Mouse (Mus musculus): ENCODE data around the gene Shisal2a.
A peak's percentile ranks its signal among the peaks of the same experiment; 100 is the strongest.

The Shisal2a gene

GRCm38 (mm10) chr4:108337817-108338216, 45.3 kb downstream of the Shisal2a start:
- DNase-seq (ENCODE audit: low read depth): no peak

GRCm38 (mm10) chr4:108336765-108337164, 46.4 kb downstream of the Shisal2a start:
- DNase-seq (ENCODE audit: low read depth): no peak

- no peak for DNase-seq (ENCODE audit: low read depth)
These were observed 47.7 kb downstream of the Shisal2a start for GRCm38 (mm10) chr4:108335413-108335812.

- no peak for DNase-seq (ENCODE audit: low read depth)
These were observed 51.1 kb downstream of the Shisal2a start for GRCm38 (mm10) chr4:108332041-108332440.

GRCm38 (mm10) chr4:108329840-108330239, 53.3 kb downstream of the Shisal2a start:
- no peak for DNase-seq (ENCODE audit: low read depth)

- peak; percentile 95 for DNase-seq (ENCODE audit: low read depth)
These were observed 55.2 kb downstream of the Shisal2a start, which contains the start of gene Coa7 for GRCm38 (mm10) chr4:108327730-108328484. TSS of gene Coa7 (plus strand) at chr4:108328140.

- DNase-seq (ENCODE audit: low read depth): peak; percentile 54
These were observed 56.0 kb downstream of the Shisal2a start for GRCm38 (mm10) chr4:108327071-108327579.

GRCm38 (mm10) chr4:108323588-108323987, 59.6 kb downstream of the Shisal2a start:
- no peak for DNase-seq (ENCODE audit: low read depth)

GRCm38 (mm10) chr4:108320627-108321380, 62.3 kb downstream of the Shisal2a start:
- DNase-seq (ENCODE audit: low read depth): no peak

GRCm38 (mm10) chr4:108319747-108320146, 63.4 kb downstream of the Shisal2a start:
- DNase-seq (ENCODE audit: low read depth): no peak

- DNase-seq (ENCODE audit: low read depth): no peak
These were observed 64.2 kb downstream of the Shisal2a start for GRCm38 (mm10) chr4:108318649-108319615.

Measured in fibroblast of lung, adult 2 months (primary cell).